Mouse (Mus musculus): Measurements from ENCODE around the gene Mif4gd.

Gene Mif4gd

GRCm38 (mm10) chr11:115584376-115585073 lies 28.2 kb downstream of the Mif4gd start:
- DNase-seq (ENCODE audit: low read depth in 1 of 2, low spot score in 2 of 2), result no peak

- DNase-seq (ENCODE audit: low read depth in 1 of 2, low spot score in 2 of 2), result no peak
Observed at GRCm38 (mm10) chr11:115582913-115583606, 29.7 kb downstream of the Mif4gd start.

- DNase-seq (ENCODE audit: low read depth in 1 of 2, low spot score in 2 of 2), result no peak
Observed at GRCm38 (mm10) chr11:115579080-115579479, 33.7 kb downstream of the Mif4gd start.

GRCm38 (mm10) chr11:115564961-115565360 lies 47.8 kb downstream of the Mif4gd start:
- no peak for DNase-seq (ENCODE audit: low read depth in 1 of 2, low spot score in 2 of 2)

- peak; percentile 86 to 89 for DNase-seq (ENCODE audit: low read depth in 1 of 2, low spot score in 2 of 2)
Observed at GRCm38 (mm10) chr11:115564064-115564809, 48.5 kb downstream of the Mif4gd start, which contains the start of gene Nup85. Gene Nup85 (plus strand): TSS chr11:115564434.

- DNase-seq (ENCODE audit: low read depth in 1 of 2, low spot score in 2 of 2), result no peak
Observed at GRCm38 (mm10) chr11:115563406-115563805, 49.4 kb downstream of the Mif4gd start.
